Mouse (Mus musculus) spleen, adult 2 months (tissue): ENCODE measurements around the gene Ncoa4.

Experiments used
- CTCF ChIP-seq: fragments of 200-500 bp; IDR thresholded peaks from 2 replicates; pipeline ENCODE4 v1.5.1; 2011; ENCODE audit warnings: mild to moderate bottlenecking, inconsistent platforms; ENCODE audit not compliant: insufficient read depth, insufficient read length, insufficient replicate concordance; ENCODE audit errors: extremely low read depth
- POLR2A ChIP-seq: fragments of 200-500 bp; IDR thresholded peaks from 2 replicates; pipeline ENCODE4 v1.6.1; 2011; ENCODE audit warnings: low read depth, low read length, inconsistent platforms

DNA sequence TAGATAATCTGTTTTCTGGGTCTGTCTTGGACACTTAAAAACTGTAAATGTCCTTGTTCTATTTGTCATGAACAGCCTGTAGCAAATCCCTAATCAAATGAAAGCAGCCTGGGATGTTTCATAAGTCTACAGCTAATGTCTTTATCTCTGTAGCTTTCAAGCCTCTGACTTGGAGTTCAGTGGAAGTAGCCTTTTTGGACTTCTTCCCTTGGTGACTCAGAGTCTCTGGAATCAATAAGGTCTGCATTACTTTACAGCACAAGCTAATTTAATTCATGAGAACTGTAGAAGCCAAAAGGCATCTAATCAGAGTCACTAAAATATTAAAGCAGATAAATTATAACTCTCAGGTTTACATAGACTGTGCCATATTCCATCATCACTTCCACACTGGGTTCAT is 66.9 kb downstream of the Ncoa4 start:
- TF ChIP-seq POLR2A (no peak), CTCF (no peak)
